Mouse (Mus musculus): ENCODE results near the gene Lrrc71.

Lrrc71 gene

GRCm38 (mm10) chr3:87763683-87764289 is 15.4 kb upstream of the Lrrc71 start:
- peak; percentile 41 for DNase-seq (ENCODE audit: low read depth)

DNA sequence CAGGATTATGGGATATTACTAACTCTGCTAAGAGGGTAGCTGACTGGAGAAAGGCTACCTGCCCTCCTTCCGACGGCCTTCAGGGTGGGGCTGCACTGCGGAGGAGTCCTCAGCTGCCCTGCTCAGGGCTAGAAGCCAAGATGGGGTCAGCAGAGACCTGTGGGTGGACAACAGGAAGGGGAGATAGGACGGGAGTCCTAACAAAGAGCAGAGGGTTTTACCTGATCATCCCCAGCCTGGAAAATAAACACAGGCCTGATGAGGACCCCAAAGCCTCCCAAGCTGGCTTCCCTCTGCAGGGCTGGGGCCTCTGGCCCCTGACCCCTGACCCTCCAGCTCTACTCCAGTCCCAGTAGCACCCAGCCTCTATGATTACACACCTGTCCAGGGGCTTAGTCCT is 14.8 kb upstream of the Lrrc71 start:
- no peak for DNase-seq (ENCODE audit: low read depth)

- no peak for DNase-seq (ENCODE audit: low read depth)
These were observed 13.3 kb upstream of the Lrrc71 start for GRCm38 (mm10) chr3:87761408-87762375.

- no peak for DNase-seq (ENCODE audit: low read depth)
These were observed 10.2 kb upstream of the Lrrc71 start for GRCm38 (mm10) chr3:87758641-87759040.

GRCm38 (mm10) chr3:87756488-87756887 is 8.1 kb upstream of the Lrrc71 start:
- no peak for DNase-seq (ENCODE audit: low read depth)

DNA sequence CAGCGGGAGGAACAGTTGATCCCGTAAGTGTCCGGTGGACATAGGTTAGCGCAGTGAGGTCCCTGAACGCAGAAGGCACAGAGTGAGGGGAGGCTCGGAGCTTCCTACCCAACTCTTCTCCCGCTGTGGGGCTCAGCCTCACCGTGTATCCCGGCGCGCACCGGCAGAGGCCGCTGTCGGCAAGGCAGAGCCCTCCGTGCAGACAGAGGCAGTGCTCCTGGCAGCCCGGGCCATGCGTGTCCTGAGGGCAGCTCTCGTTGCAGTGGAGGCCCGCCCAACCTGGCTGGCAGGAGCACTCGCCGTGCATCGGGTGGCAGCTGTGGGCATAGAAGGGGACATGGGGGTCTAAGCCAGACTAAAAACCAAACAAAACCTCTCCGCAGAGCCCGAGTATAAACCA is 7.5 kb upstream of the Lrrc71 start:
- peak; percentile 84 for DNase-seq (ENCODE audit: low read depth)

GRCm38 (mm10) chr3:87753829-87754228 is 5.4 kb upstream of the Lrrc71 start:
- no peak for DNase-seq (ENCODE audit: low read depth)

DNA sequence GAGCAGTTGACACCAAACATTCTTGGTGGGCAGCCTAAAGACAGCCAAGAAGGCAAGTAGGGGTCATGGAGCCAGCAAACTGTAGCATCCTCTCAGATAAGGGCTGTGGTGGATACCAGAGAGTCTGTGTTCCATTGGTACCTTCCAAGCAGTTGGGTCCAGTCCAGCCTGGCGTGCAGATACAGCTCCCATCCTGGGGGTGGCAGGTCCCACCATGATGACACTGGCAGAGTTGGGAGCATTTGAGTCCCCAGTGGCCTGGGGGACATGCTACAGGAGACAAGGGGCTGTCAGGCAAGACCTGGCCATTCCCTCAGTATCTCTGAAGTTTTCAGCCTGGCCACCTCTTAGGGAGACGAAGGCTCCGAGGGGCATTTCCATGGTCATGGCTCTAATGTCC is 4.1 kb upstream of the Lrrc71 start:
- DNase-seq (ENCODE audit: low read depth), result no peak

GRCm38 (mm10) chr3:87749977-87750376 is 1.6 kb upstream of the Lrrc71 start:
- DNase-seq (ENCODE audit: low read depth), result no peak

DNA sequence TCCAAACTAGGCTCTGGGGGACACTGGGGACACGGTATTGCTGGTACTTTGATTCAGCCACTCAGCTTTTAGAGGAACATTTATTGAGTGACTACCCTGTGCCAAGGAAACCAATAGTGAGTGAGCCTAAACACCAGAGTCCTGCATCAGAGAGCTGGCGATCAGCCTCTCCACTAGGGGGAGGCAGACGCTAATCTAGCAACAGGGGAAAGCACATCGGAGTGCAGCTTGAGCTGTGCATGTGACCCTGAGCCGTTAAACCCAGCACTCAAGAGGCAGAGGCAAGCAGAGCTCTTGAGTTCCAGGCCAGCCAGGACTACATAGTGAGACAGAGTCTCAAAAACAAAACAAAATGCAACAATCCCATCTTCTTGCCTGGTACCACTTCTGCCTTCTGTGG is 611 bp upstream of the Lrrc71 start:
- peak; percentile 74 for DNase-seq (ENCODE audit: low read depth)

DNA sequence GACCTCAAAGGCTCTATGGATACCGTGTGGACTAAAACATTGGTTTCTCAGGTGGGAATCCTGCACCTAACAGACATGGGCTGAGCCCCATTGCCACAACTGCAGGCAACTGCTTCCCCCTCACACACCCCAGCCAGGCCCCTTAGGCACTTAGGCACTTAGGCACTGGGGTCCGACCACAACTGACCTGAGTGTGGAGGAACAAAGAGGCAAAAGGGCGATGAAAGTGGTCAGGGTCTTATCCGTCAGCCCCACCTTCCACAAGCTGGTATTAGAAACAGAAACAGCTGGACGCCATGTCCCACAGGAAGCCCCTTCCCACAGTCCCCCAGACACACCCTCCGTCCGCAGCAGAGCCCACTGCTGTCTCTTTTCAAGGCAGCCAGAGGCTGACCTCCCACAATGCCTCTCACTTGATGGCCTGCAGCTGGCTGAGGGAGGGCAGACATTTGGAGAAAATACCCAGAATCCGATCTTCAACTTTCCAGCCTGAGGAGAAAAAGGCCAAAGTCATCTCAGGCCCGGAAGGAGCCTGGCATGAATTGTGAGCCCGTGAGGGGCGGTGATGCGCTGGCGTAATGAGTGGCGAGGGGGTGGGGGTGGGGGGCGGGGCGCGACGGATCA is 3.3 kb downstream of the Lrrc71 start:
- DNase-seq (ENCODE audit: low read depth), result no peak

GRCm38 (mm10) chr3:87743927-87744326 is 4.5 kb downstream of the Lrrc71 start:
- peak; percentile 44 for DNase-seq (ENCODE audit: low read depth)

DNA sequence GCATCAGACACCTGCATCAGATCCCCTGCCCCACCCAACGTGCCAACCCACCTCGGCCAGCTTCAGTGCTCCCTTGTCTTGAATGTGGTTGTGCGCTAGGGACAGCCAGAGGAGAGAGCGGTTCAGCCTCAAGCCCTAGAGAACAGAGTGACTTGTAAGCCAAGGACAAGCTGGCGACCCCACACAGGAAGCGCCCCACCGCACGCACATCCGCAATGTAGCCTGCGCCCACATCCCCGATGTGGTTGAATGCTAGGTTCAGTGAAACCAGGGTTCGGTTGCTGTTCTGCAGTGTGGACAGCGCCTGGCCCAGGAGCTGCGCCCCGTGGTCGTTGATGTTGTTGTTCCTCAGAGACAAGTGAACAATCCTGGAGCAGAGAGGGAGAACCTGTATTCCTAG is 5.7 kb downstream of the Lrrc71 start:
- peak; percentile 52 for DNase-seq (ENCODE audit: low read depth)

DNA sequence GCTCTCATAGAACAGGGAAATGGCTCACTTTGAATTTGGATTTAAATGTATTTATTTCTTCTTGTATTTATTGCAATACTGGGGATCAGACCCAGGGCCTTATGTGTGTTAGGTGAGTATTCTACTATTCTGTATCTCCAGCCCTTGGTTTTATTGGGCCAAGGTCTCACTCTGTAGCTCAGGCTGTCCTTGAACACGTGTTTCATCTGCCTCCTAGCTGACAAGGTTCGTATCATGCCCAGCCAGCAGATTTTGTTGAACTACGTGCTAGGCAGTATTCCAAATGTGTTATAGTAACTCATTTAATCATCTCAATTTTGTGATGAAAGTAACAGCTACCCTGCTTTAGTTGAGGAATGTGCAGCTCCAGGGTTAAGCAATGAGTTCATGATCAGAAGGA is 6.4 kb downstream of the Lrrc71 start:
- no peak for DNase-seq (ENCODE audit: low read depth)

DNA sequence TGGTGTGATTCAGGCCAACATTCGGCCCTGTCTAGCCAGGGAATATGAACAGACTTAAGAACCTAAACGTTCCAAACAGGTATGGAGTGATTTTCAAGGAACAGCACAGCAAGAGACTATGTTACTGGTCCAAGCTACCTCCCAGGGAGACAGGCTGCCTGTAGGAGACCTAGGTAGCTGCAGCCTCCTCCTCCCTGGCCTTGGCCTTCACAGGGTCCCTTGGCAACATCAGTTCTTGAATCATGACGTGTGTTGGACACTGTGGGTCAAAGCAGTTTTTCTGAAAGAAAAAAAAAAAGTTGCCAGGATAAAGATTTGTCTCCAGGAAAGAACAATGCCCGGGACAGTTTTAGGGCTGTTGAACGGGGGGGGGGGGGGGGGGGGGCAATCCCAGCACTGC is 9.5 kb downstream of the Lrrc71 start:
- no peak for DNase-seq (ENCODE audit: low read depth)

GRCm38 (mm10) chr3:87735335-87735734 is 13.1 kb downstream of the Lrrc71 start:
- no peak for DNase-seq (ENCODE audit: low read depth)

- no peak for DNase-seq (ENCODE audit: low read depth)
These were observed 14.3 kb downstream of the Lrrc71 start for GRCm38 (mm10) chr3:87733984-87734761.

- no peak for DNase-seq (ENCODE audit: low read depth)
These were observed 15.3 kb downstream of the Lrrc71 start for GRCm38 (mm10) chr3:87733098-87733497.

DNA sequence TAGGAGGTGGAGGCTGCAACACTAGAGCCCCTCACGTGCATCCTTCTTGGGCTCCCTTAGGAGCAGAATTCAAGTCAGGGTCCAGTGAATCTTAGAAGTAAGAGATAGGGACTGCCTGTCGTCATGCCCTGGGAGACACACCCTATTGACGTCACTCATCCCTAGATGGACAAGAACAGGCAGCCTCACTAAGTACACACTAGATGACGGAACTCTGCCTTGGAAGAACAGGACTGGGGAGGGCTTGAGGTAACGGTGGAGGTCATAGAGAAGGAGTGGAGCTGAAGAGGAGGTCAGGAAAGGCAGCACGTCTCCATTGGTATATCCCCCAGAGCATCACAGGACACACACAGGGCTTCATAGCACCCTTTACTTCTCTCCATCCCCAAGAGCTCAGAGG is 19.7 kb downstream of the Lrrc71 start:
- no peak for DNase-seq (ENCODE audit: low read depth)

- DNase-seq (ENCODE audit: low read depth), result no peak
These were observed 22.2 kb downstream of the Lrrc71 start for GRCm38 (mm10) chr3:87726191-87726590.

DNA sequence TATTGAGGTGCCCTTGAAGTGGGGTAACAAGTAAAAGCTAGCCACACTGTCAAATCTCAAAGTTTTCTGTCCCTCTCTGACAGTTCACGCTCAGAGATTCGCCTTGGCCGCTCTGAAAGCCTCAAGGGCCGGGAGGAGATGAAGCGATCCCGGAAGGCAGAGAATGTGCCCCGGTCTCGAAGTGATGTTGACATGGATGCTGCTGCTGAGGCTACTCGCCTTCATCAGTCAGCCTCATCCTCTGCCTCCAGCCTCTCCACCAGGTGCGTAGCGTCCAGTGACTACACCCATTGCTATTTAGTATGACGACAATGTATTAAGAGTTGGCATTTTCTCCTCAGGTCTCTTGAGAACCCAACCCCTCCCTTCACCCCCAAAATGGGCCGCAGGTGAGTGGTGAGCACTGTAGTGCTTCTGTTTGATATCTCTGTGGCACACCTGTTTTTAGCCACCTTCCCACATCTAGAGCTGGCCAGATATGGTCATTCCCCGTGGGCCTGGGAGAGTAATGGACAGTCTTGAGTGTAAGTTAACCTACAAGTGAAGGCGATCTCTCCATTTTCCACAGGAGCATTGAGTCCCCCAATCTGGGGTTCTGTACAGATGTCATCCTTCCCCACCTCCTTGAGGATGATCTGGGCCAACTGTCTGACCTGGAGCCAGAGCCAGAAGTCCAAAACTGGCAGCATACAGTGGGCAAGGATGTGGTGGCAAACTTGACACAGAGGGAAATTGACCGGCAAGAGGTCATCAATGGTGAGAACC is 22.8 kb downstream of the Lrrc71 start:
- no peak for DNase-seq (ENCODE audit: low read depth)
